Mouse (Mus musculus) midbrain, embryonic 16.5 days (tissue): ENCODE measurements around the gene Mospd1. TPM values are rescaled to one million over a fixed set of nuclear protein-coding genes. Genes with fewer than 3 reads are reported as not detected.

Experiments
- ATAC-seq: fragments of 200-750 bp; cut with Nextera tagmentation; 2 replicates; pipeline ENCODE4 v1.8.0; 2017; ENCODE audit warnings: moderate TSS enrichment
- H3K27ac ChIP-seq: fragments of 300-500 bp; sonication (generic); 2 replicates; pipeline ENCODE4 v1.5.1; 2014; ENCODE audit warnings: mild to moderate bottlenecking, low read length, mixed read lengths
- H3K27me3 ChIP-seq: fragments of 300-500 bp; sonication (generic); 2 replicates; pipeline ENCODE4 v1.6.1; 2014; ENCODE audit warnings: low read depth, low read length, mixed read lengths; ENCODE audit not compliant: control insufficient read depth, insufficient read depth
- H3K36me3 ChIP-seq: fragments of 300-500 bp; sonication (generic); 2 replicates; pipeline ENCODE4 v1.6.1; 2014; ENCODE audit warnings: mild to moderate bottlenecking, low read length, moderate library complexity, mixed read lengths; ENCODE audit not compliant: control insufficient read depth, insufficient read depth
- H3K4me1 ChIP-seq: fragments of 300-500 bp; sonication (generic); 2 replicates; pipeline ENCODE4 v1.6.1; 2014; ENCODE audit warnings: mild to moderate bottlenecking, low read length, mixed read lengths; ENCODE audit not compliant: control insufficient read depth, insufficient read depth
- H3K4me2 ChIP-seq: fragments of 300-500 bp; sonication (generic); 2 replicates; pipeline ENCODE4 v1.6.1; 2014; ENCODE audit warnings: mild to moderate bottlenecking, low read length, mixed read lengths
- H3K4me3 ChIP-seq: fragments of 300-500 bp; sonication (generic); 2 replicates; pipeline ENCODE4 v1.5.1; 2014; ENCODE audit warnings: low read depth, mild to moderate bottlenecking, low read length, moderate library complexity, mixed read lengths
- H3K9ac ChIP-seq: fragments of 300-500 bp; sonication (generic); 2 replicates; pipeline ENCODE4 v1.6.1; 2014; ENCODE audit warnings: low read depth, low read length, mixed read lengths
- H3K9me3 ChIP-seq: fragments of 300-500 bp; sonication (generic); replicated peaks from 2 replicates; pipeline ENCODE4 v1.6.1; 2014; ENCODE audit warnings: mild to moderate bottlenecking, low read length, mixed read lengths; ENCODE audit not compliant: control insufficient read depth, poor library complexity, severe bottlenecking
- WGBS: fragments of 180-500 bp; shearing (Covaris S2); extraction: QIAGEN DNeasy Blood & Tissue Kit; methylation state at CpG from one replicate; pipeline ENCODE4 v1.1.7; 2014; 5-methylcytosine and 5-hydroxymethylcytosine counted together
- polyA plus RNA-seq: library from polyadenylated mRNA; unstranded; fragments of >200 nt; fragmentation: Nextera tagmentation; extraction: Ambion mirVana; gene quantifications from 2 replicates; pipeline ENCODE4 v1.2.1, GENCODE M21; 2015

The Mospd1 gene
- polyA plus RNA-seq, 1 experiment from 2014 or later: 41.2 TPM

DNA sequence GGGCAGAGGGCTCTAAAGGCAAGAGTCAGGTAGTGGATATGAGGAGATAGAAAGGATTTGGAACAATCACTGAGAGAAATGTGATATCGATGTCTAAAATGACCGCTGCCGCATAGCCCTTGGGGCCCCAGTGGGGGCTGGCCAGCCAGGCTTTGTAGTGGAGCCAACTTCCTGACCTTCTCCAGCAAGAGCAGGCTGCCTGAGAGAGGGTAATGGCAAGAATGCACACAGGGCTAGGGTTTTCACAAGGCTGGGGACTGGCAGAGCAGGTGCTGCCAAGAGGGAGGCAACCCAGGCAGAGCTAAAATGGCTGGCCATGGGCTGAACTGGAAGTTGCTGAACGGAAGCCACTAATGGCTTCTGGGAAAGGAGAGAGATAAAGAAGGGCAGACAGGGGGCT lies 49.2 kb downstream of the Mospd1 start:
- H3K9ac ChIP-seq: no peak overlapping the region
- no peaks in the 10 kb centered on the region for H3K36me3 ChIP-seq
- H3K4me2 ChIP-seq: no peak overlapping the region
- 73% methylated on average over 4 of the region's 4 CpGs for WGBS
- H3K9me3 ChIP-seq: no peaks in the 10 kb centered on the region
- ATAC-seq: no peak
- H3K4me1 ChIP-seq: no peaks in the 10 kb centered on the region
- no peaks in the 10 kb centered on the region for H3K27me3 ChIP-seq
- no peak overlapping the region for H3K4me3 ChIP-seq
- no peak overlapping the region for H3K27ac ChIP-seq

DNA sequence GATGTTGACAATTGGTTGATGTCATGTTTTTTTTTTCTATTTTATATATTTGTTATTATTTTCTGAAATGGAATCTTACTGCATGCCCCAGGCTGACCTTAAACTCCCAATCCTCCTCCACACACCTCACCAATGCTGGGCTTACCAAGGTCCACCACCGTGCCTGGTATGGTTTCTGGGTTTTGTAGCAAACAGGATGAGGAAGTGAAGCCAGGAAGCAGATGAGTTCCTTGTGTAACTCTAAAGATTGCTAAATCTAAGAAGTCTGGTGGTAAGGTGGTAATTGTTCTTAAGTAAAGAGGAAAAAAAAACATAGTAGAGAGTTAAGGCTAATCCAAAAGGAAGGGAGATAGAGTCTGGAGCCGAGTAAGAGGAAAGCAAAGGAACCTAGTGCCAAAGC lies 49.7 kb downstream of the Mospd1 start:
- H3K27ac ChIP-seq: no peak overlapping the region
- no peaks in the 10 kb centered on the region for H3K36me3 ChIP-seq
- H3K9me3 ChIP-seq: no peaks in the 10 kb centered on the region
- H3K4me3 ChIP-seq: no peak overlapping the region
- H3K4me1 ChIP-seq: no peaks in the 10 kb centered on the region
- H3K9ac ChIP-seq: no peak overlapping the region
- no peak overlapping the region for H3K4me2 ChIP-seq
- no peak for ATAC-seq
- H3K27me3 ChIP-seq: no peaks in the 10 kb centered on the region
- 72% methylated on average over 2 of the region's 2 CpGs for WGBS

Other genes with a start within 250 kb of the Mospd1 start
- 0.94 TPM in 1 of 2 replicates, not detected in the other for gene Plac1, start 130.4 kb downstream of the Mospd1 start, polyA plus RNA-seq
- gene Fam122b, start 100.7 kb downstream of the Mospd1 start, polyA plus RNA-seq: 3.1 and 3.8 TPM in 2 replicates
- gene Fam122c, start 97.1 kb downstream of the Mospd1 start, polyA plus RNA-seq: not detected in 2 replicates
- gene Etd, start 64.4 kb upstream of the Mospd1 start, polyA plus RNA-seq: not detected in 2 replicates
- 229 and 233 TPM in 2 replicates for gene Rtl8c, start 237.5 kb upstream of the Mospd1 start, polyA plus RNA-seq
- 0.76 TPM in 1 of 2 replicates, not detected in the other for gene Gm14597, start 238.5 kb upstream of the Mospd1 start, polyA plus RNA-seq